Mouse (Mus musculus) neural tube, embryonic 14.5 days (tissue): ENCODE results near the gene Sp100. TPM values are rescaled to one million over a fixed set of nuclear protein-coding genes. Genes with fewer than 3 reads are reported as not detected.
A peak's percentile ranks its signal among the peaks of the same experiment; 100 is the strongest.

ENCODE experiments used
- ATAC-seq: fragments of 200-750 bp; cut with Nextera tagmentation; 2 replicates; pipeline ENCODE4 v1.8.0; 2017; ENCODE audit warnings: low read depth, mild to moderate bottlenecking, moderate TSS enrichment, moderate library complexity
- H3K27ac ChIP-seq: fragments of 300-500 bp; sonication (generic); 2 replicates; pipeline ENCODE4 v1.5.1; 2014; ENCODE audit warnings: low read depth, mild to moderate bottlenecking, control low read depth, low read length, moderate library complexity, mixed read lengths
- H3K27me3 ChIP-seq: fragments of 300-500 bp; sonication (generic); 2 replicates; pipeline ENCODE4 v1.6.1; 2014; ENCODE audit warnings: low read length; ENCODE audit not compliant: control insufficient read depth, insufficient read depth
- H3K36me3 ChIP-seq: fragments of 300-500 bp; sonication (generic); 2 replicates; pipeline ENCODE4 v1.6.1; 2014; ENCODE audit warnings: low read length, mixed read lengths; ENCODE audit not compliant: control insufficient read depth, insufficient read depth
- H3K4me1 ChIP-seq: fragments of 300-500 bp; sonication (generic); 2 replicates; pipeline ENCODE4 v1.6.1; 2014; ENCODE audit warnings: low read length; ENCODE audit not compliant: control insufficient read depth, insufficient read depth
- H3K4me2 ChIP-seq: fragments of 300-500 bp; sonication (generic); 2 replicates; pipeline ENCODE4 v1.6.1; 2014; ENCODE audit warnings: mild to moderate bottlenecking, low read depth, low read length, control low read depth
- H3K4me3 ChIP-seq: fragments of 300-500 bp; sonication (generic); 2 replicates; pipeline ENCODE4 v1.5.1; 2014; ENCODE audit warnings: low read depth, low read length, control low read depth, mixed read lengths
- H3K9ac ChIP-seq: fragments of 300-500 bp; sonication (generic); replicated peaks from 2 replicates; pipeline ENCODE4 v1.6.1; 2014; ENCODE audit warnings: low read depth, mild to moderate bottlenecking, control low read depth, low read length, mixed read lengths
- H3K9me3 ChIP-seq: fragments of 300-500 bp; sonication (generic); 2 replicates; pipeline ENCODE4 v1.6.1; 2016; ENCODE audit warnings: low read length; ENCODE audit not compliant: control insufficient read depth
- WGBS: fragments of 180-500 bp; shearing (Covaris S2); extraction: QIAGEN DNeasy Blood & Tissue Kit; methylation state at CpG from one replicate; pipeline ENCODE4 v1.1.7; 2014; 5-methylcytosine and 5-hydroxymethylcytosine counted together
- microRNA-seq: library from miRNA; unstranded; fragments of <30 nt; microRNA quantifications from one replicate; pipeline ENCODE4, GENCODE M21; 2016
- polyA plus RNA-seq: library from polyadenylated mRNA; unstranded; fragments of >200 nt; fragmentation: Nextera tagmentation; extraction: Ambion mirVana; gene quantifications from 2 replicates; pipeline ENCODE4 v1.2.1, GENCODE M21; 2014

Sp100 gene
- polyA plus RNA-seq, 1 experiment from 2014 or later, result not detected

DNA sequence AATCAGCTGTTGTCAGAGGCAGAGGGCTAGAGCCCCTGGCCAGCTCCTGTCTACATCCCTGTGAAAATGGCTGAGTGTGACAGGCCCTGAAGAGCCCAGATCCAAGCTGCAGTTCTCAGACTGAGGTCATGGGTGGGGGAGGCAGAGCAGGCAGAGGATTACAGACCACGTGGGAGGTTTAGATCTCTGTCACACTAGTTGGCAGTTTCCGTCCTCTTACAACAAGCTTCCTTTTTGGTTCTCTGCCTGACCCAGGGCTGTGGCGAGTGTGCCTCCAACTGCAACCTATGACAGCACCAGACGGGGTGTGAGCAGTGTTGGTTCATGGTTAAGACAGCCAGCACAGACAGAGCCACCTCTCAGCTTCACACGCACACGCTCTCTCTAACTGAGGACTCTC, 101.7 kb downstream of the Sp100 start:
- Histone ChIP-seq H3K27me3 (no peaks in the 10 kb centered on the region), H3K4me3 (no peak overlapping the region), H3K4me1 (no peaks in the 10 kb centered on the region), H3K27ac (no peak overlapping the region), H3K4me2 (no peak overlapping the region), H3K36me3 (no peaks in the 10 kb centered on the region), H3K9ac (no peak overlapping the region), H3K9me3 (no peaks in the 10 kb centered on the region)
- 62% methylated on average over 6 of the region's 6 CpGs for WGBS
- peak; percentile 21; the same call in 1 of the 2 replicates for ATAC-seq

GRCm38 (mm10) chr1:85751932-85752680, 102.3 kb downstream of the Sp100 start:
- 81% methylated on average over 11 of the region's 11 CpGs for WGBS
- no peak overlapping the region for H3K4me3 ChIP-seq
- no peaks in the 10 kb centered on the region for H3K36me3 ChIP-seq
- H3K9ac ChIP-seq, result no peak overlapping the region
- H3K4me1 ChIP-seq, result no peaks in the 10 kb centered on the region
- H3K4me2 ChIP-seq, result no peak overlapping the region
- no peak overlapping the region for H3K27ac ChIP-seq
- H3K27me3 ChIP-seq, result no peaks in the 10 kb centered on the region
- no peak for ATAC-seq
- H3K9me3 ChIP-seq, result no peaks in the 10 kb centered on the region

- Histone ChIP-seq H3K9ac (no peak overlapping the region), H3K27me3 (no peaks in the 10 kb centered on the region), H3K9me3 (no peaks in the 10 kb centered on the region), H3K4me3 (no peak overlapping the region), H3K36me3 (no peaks in the 10 kb centered on the region), H3K4me2 (no peak overlapping the region), H3K4me1 (no peaks in the 10 kb centered on the region), H3K27ac (no peak overlapping the region)
- no peak for ATAC-seq
- WGBS, result 86% methylated on average over 6 of the region's 6 CpGs
Measured at GRCm38 (mm10) chr1:85757531-85758230, 107.9 kb downstream of the Sp100 start.

- no peaks in the 10 kb centered on the region for H3K27me3 ChIP-seq
- no peak overlapping the region for H3K4me2 ChIP-seq
- 32% methylated on average over 14 of the region's 14 CpGs for WGBS
- H3K9ac ChIP-seq, result no peak overlapping the region
- H3K36me3 ChIP-seq, result no peaks in the 10 kb centered on the region
- no peak for ATAC-seq
- H3K4me3 ChIP-seq, result no peak overlapping the region
- H3K4me1 ChIP-seq, result no peaks in the 10 kb centered on the region
- H3K9me3 ChIP-seq, result no peaks in the 10 kb centered on the region
- no peak overlapping the region for H3K27ac ChIP-seq
Measured at GRCm38 (mm10) chr1:85758231-85758968, 108.6 kb downstream of the Sp100 start.

GRCm38 (mm10) chr1:85758969-85759293, 109.1 kb downstream of the Sp100 start:
- no peak overlapping the region for H3K4me3 ChIP-seq
- H3K9me3 ChIP-seq, result no peaks in the 10 kb centered on the region
- no peak overlapping the region for H3K4me2 ChIP-seq
- ATAC-seq, result no peak
- WGBS, result 8% methylated on average over 1 of the region's 1 CpGs
- H3K9ac ChIP-seq, result no peak overlapping the region
- H3K27me3 ChIP-seq, result no peaks in the 10 kb centered on the region
- H3K4me1 ChIP-seq, result no peaks in the 10 kb centered on the region
- no peaks in the 10 kb centered on the region for H3K36me3 ChIP-seq
- H3K27ac ChIP-seq, result no peak overlapping the region

Small RNAs within 50 kb of the gene (microRNA-seq; reads per million reads assigned to microRNA genes)
- gene Mir8096, result not detected

Other genes with a start within 250 kb of the Sp100 start
- gene G530012D18Rik, start 74.3 kb upstream of the Sp100 start, polyA plus RNA-seq, result not detected in 2 replicates
- gene Sp110, start 51.2 kb upstream of the Sp100 start, polyA plus RNA-seq, result 0.37 and 0.90 TPM in 2 replicates
- gene Sp140, start 49.6 kb upstream of the Sp100 start, polyA plus RNA-seq, result 0.20 and 0.95 TPM in 2 replicates
- gene A630001G21Rik, start 128.7 kb downstream of the Sp100 start, polyA plus RNA-seq, result 0.20 and 0.73 TPM in 2 replicates
- gene Cab39, start 143.5 kb downstream of the Sp100 start, polyA plus RNA-seq, result 74.4 and 83.9 TPM in 2 replicates
- gene Itm2c, start 244.3 kb downstream of the Sp100 start, polyA plus RNA-seq, result 93.2 and 105 TPM in 2 replicates